Mouse (Mus musculus) monocyte, adult 5-6 weeks (primary cell): Measurements from ENCODE around the gene Tanc2. TPM values are rescaled to one million over a fixed set of nuclear protein-coding genes. Genes with fewer than 3 reads are reported as not detected.

Experiments
- ATAC-seq: fragments of 153-309, 156-312 bp; replicated peaks from 2 replicates; pipeline ENCODE4 v1.8.0; 2017; ENCODE audit warnings: mild to moderate bottlenecking; ENCODE audit not compliant: low TSS enrichment, insufficient number of reproducible peaks, severe bottlenecking, poor library complexity, low FRiP score
- total RNA-seq: library from RNA; stranded (forward); fragments of 200-1000, 200-491, 200-594 nt; gene quantifications from 3 replicates; pipeline ENCODE4 v1.2.3, GENCODE M21; 2017

Tanc2 gene
- total RNA-seq, 1 experiment from 2014 or later, result 0.57 TPM

DNA sequence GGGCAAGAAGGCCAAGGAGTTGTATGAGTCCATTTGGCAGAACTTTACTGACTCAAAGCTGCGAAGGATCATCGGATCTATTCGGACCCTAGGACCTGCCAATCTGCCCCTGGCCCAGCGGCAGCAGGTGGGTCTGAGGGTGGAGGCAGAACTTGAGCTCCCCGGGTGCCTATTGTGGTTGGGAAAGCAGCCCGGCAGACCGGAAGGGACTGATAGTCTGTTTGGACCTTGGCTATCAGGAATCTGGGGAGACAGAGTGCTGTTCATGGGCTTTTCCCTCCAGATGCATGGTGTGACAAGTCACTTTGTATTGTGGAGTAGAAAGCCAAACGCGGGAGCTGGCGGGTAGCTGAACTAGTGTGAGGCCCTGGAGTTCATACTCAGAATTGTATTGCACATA is 379.2 kb downstream of the Tanc2 start:
- no peak for ATAC-seq

DNA sequence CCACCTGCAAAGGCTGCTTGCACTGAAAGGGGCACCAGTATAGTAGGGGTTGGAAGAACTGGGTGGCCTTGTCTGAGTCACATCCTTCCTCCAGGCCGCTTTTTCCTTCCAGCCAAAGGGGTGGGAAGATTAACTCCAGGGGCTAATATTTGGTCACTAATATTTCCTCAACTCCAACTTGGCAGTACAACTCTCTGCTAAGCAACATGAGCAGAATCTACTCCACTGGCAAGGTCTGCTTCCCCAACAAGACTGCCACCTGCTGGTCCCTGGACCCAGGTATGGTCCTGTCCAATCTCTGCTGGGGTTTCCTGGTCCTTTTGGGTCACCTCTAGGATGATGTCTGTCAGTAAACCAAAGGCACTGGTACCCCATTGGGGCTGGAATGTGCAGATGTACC is 379.7 kb downstream of the Tanc2 start:
- ATAC-seq, result no peak

DNA sequence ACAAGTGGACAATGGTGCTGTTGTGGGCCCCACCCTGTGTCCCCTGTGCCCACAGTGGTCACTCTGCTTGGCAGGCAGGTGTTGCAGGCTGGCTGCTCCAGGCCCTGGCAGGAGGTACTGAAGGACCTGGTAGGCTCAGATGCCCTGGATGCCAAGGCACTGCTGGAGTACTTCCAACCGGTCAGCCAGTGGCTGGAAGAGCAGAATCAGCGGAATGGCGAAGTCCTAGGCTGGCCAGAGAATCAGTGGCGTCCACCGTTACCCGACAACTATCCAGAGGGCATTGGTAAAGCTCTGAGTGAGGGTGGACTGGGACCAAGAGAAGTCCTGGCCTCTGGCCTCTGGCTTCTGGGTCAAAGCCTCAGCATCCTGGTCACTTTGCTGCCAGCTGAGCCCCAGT is 384.8 kb downstream of the Tanc2 start:
- no peak for ATAC-seq

- peak; percentile 55 for ATAC-seq
Observed at GRCm38 (mm10) chr11:105975050-105975449, 385.3 kb downstream of the Tanc2 start.

DNA sequence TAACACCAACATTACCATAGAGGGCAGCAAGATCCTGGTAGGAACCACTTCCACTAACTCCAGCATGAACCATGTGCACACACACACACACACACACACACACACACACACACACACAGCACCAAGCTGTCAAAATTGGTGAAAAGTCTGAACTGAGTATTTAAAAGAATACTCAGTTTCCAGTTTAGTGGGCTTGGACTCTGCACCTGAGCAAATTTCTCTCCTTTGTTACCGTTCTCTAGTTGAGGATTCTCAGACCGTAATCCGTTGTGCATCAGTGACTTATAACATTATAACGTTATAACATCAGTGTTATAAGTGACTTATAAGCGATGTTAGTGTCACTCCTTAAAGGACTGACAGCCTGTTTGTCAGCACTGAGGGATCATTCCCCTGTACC is 385.9 kb downstream of the Tanc2 start:
- no peak for ATAC-seq

DNA sequence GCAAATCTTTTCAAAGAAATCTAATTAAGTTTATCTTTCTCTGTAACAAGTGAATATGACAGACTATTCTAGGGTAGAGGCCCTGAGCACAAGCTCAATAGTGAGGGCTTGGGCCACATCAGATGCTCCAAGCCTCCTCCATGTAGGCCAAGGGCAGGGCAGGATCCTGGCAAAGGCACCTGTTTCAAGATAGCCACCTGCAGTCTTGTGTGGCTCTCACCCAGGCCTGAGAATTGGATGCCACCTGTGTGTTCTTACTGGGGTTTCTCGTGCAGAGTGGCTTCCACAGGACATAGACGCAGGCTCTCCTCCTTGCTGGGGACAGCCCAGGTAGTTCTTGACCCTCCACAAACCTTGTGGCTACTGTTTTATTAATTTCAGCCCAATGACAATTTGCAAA is 388.4 kb downstream of the Tanc2 start:
- ATAC-seq, result no peak

- peak; percentile 73 for ATAC-seq
Observed at GRCm38 (mm10) chr11:105978634-105979033, 388.8 kb downstream of the Tanc2 start.

Other genes starting within 250 kb of the Tanc2 start
- gene March10, start 133.3 kb upstream of the Tanc2 start, total RNA-seq, result not detected in 3 replicates